Comparison of ENCODE assay signal across 17 mouse cellular contexts in the genomic region with DNA sequence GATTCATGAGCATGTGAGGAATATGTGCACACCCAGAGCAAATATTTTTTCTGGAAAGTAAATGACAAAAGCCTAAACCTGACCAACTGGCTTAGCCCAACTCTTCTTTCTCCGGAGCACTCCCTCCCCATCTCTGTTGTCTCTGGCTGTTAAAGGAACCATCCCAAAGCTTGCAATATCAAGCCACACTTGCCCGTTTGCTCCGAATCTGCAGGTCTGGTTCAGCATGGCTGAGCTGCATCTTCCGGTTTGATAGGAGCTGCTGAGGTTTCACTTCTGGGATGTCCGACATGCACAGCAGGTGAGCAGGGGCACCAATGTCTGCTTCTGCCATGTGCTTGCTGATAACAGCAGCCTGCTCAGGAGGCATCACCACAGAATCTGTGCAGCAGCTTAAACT. TPM values are rescaled to one million over a fixed set of nuclear protein-coding genes. Genes with fewer than 3 reads are reported as not detected.
"Had no signal": no experiment of that assay in that cellular context is flagged by ENCODE, and none has a peak within 500 bp of the region (broad histone marks: within the 10 kb centered on the region; RNA-seq: fewer than 3 reads in every experiment).

No protein-coding gene starts in this region.

RNA-seq across cellular contexts. Expression of gene Smok2a, which starts 40.5 kb away (rescaled TPM):
- total RNA-seq: megakaryocyte, adult 5-6 weeks; megakaryocyte-erythroid progenitor cell, adult 5-6 weeks; midbrain, postnatal 0 days; monocyte, adult 5-6 weeks; neutrophil, adult 5-6 weeks had no signal
- polyA plus RNA-seq: liver, embryonic 16.5 days; lung, embryonic 14.5 days; lung, embryonic 16.5 days; midbrain, embryonic 10.5 days; midbrain, embryonic 13.5 days; midbrain, embryonic 15.5 days; midbrain, postnatal 0 days; neural tube, embryonic 12.5 days; neural tube, embryonic 14.5 days; spleen, adult 2 months; stomach, embryonic 15.5 days; stomach, postnatal 0 days; thymus, adult 2 months had no signal

RNA-seq across cellular contexts. Expression of gene Unc93a, which starts 48.9 kb away (rescaled TPM):
- total RNA-seq: midbrain, postnatal 0 days had no signal
- polyA plus RNA-seq: liver, embryonic 16.5 days; lung, embryonic 14.5 days; lung, embryonic 16.5 days; midbrain, embryonic 10.5 days; midbrain, embryonic 15.5 days; neural tube, embryonic 12.5 days; neural tube, embryonic 14.5 days; spleen, adult 2 months; stomach, embryonic 15.5 days had no signal

RNA-seq across cellular contexts. Expression of gene Smok2b, which starts 49.6 kb away (rescaled TPM):
- total RNA-seq: megakaryocyte, adult 5-6 weeks; megakaryocyte-erythroid progenitor cell, adult 5-6 weeks; midbrain, postnatal 0 days; monocyte, adult 5-6 weeks; neutrophil, adult 5-6 weeks had no signal
- polyA plus RNA-seq: liver, embryonic 16.5 days; lung, embryonic 14.5 days; lung, embryonic 16.5 days; midbrain, embryonic 10.5 days; midbrain, embryonic 13.5 days; midbrain, embryonic 15.5 days; midbrain, postnatal 0 days; neural tube, embryonic 12.5 days; neural tube, embryonic 14.5 days; spleen, adult 2 months; stomach, embryonic 15.5 days; stomach, postnatal 0 days; thymus, adult 2 months had no signal
